Mouse (Mus musculus) liver, embryonic 15.5 days (tissue): ENCODE results near the gene Malsu1. TPM values are rescaled to one million over a fixed set of nuclear protein-coding genes. Genes with fewer than 3 reads are reported as not detected.

Experiments used
- ATAC-seq: fragments of 200-750 bp; cut with Nextera tagmentation; 2 replicates; pipeline ENCODE4 v1.8.0; 2017; ENCODE audit warnings: moderate number of reproducible peaks, mild to moderate bottlenecking, moderate library complexity; ENCODE audit not compliant: insufficient read depth
- H3K27ac ChIP-seq: fragments of 300-500 bp; sonication (generic); replicated peaks from 2 replicates; pipeline ENCODE4 v1.5.1; 2015; ENCODE audit warnings: mild to moderate bottlenecking, inconsistent platforms
- H3K27me3 ChIP-seq: fragments of 300-500 bp; sonication (generic); 2 replicates; pipeline ENCODE4 v1.6.1; 2015; ENCODE audit warnings: mild to moderate bottlenecking, inconsistent platforms
- H3K36me3 ChIP-seq: fragments of 300-500 bp; sonication (generic); replicated peaks from 2 replicates; pipeline ENCODE4 v1.6.1; 2015; ENCODE audit warnings: moderate library complexity, mild to moderate bottlenecking, inconsistent platforms
- H3K4me1 ChIP-seq: fragments of 300-500 bp; sonication (generic); replicated peaks from 2 replicates; pipeline ENCODE4 v1.6.1; 2015; ENCODE audit warnings: inconsistent platforms
- H3K4me2 ChIP-seq: fragments of 300-500 bp; sonication (generic); 2 replicates; pipeline ENCODE4 v1.6.1; 2015; ENCODE audit warnings: moderate library complexity, mild to moderate bottlenecking, inconsistent platforms
- H3K4me3 ChIP-seq: fragments of 300-500 bp; sonication (generic); replicated peaks from 2 replicates; pipeline ENCODE4 v1.5.1; 2015; ENCODE audit warnings: mild to moderate bottlenecking, inconsistent platforms
- H3K9ac ChIP-seq: fragments of 300-500 bp; sonication (generic); 2 replicates; pipeline ENCODE4 v1.6.1; 2015; ENCODE audit warnings: moderate library complexity, mild to moderate bottlenecking, inconsistent platforms
- H3K9me3 ChIP-seq: fragments of 300-500 bp; sonication (generic); replicated peaks from 2 replicates; pipeline ENCODE4 v1.6.1; 2016; ENCODE audit warnings: inconsistent platforms
- WGBS: fragments of 180-500 bp; shearing (Covaris S2); methylation state at CpG from one replicate; pipeline ENCODE4 v1.1.7; 2015; ENCODE audit warnings: mixed read lengths; ENCODE audit not compliant: insufficient replicate concordance; 5-methylcytosine and 5-hydroxymethylcytosine counted together
- polyA plus RNA-seq: library from polyadenylated mRNA; unstranded; fragments of >200 nt; fragmentation: Nextera tagmentation; extraction: Ambion mirVana; gene quantifications from 2 replicates; pipeline ENCODE4 v1.2.1, GENCODE M21; 2015

Malsu1 gene
- polyA plus RNA-seq, 1 experiment from 2014 or later: 33.3 TPM

GRCm38 (mm10) chr6:49077894-49078293 is 4.3 kb downstream of the Malsu1 start:
- 59% methylated on average over 2 of the region's 2 CpGs for WGBS
- Histone ChIP-seq H3K27ac (no peak overlapping the region), H3K36me3 (peaks cover 10% of the 10 kb centered on the region), H3K4me3 (no peak overlapping the region), H3K4me1 (peaks cover 21% of the 10 kb centered on the region), H3K9me3 (no peaks in the 10 kb centered on the region), H3K9ac (no peak overlapping the region), H3K4me2 (no peak overlapping the region), H3K27me3 (no peaks in the 10 kb centered on the region)
- no peak for ATAC-seq

- H3K9ac ChIP-seq: no peak overlapping the region
- H3K4me2 ChIP-seq: no peak overlapping the region
- H3K27me3 ChIP-seq: no peaks in the 10 kb centered on the region
- H3K4me1 ChIP-seq: peaks cover 17% of the 10 kb centered on the region
- H3K9me3 ChIP-seq: no peaks in the 10 kb centered on the region
- no peak overlapping the region for H3K4me3 ChIP-seq
- H3K27ac ChIP-seq: no peak overlapping the region
- peaks cover 23% of the 10 kb centered on the region for H3K36me3 ChIP-seq
- 71% methylated on average over 1 of the region's 1 CpGs for WGBS
- no peak for ATAC-seq
These were observed 5.7 kb downstream of the Malsu1 start for GRCm38 (mm10) chr6:49079313-49079712.

- H3K4me3 ChIP-seq: no peak overlapping the region
- WGBS: 81% methylated on average over 4 of the region's 4 CpGs
- H3K9ac ChIP-seq: no peak overlapping the region
- H3K36me3 ChIP-seq: peaks cover 55% of the 10 kb centered on the region
- H3K27me3 ChIP-seq: no peaks in the 10 kb centered on the region
- ATAC-seq: no peak
- no peak overlapping the region for H3K4me2 ChIP-seq
- H3K4me1 ChIP-seq: peaks cover 4% of the 10 kb centered on the region
- H3K9me3 ChIP-seq: no peaks in the 10 kb centered on the region
- no peak overlapping the region for H3K27ac ChIP-seq
These were observed 9.4 kb downstream of the Malsu1 start for GRCm38 (mm10) chr6:49083008-49083407.

GRCm38 (mm10) chr6:49094968-49095367 is 21.4 kb downstream of the Malsu1 start:
- no peak overlapping the region for H3K27ac ChIP-seq
- no peaks in the 10 kb centered on the region for H3K9me3 ChIP-seq
- H3K4me3 ChIP-seq: no peak overlapping the region
- no peak for ATAC-seq
- H3K4me1 ChIP-seq: 0 out of 2 replicates have a peak, but pooled peaks cover 5% of the 10 kb centered on the region
- H3K36me3 ChIP-seq: peaks cover 77% of the 10 kb centered on the region
- 70% methylated on average over 10 of the region's 10 CpGs for WGBS
- H3K27me3 ChIP-seq: no peaks in the 10 kb centered on the region
- H3K9ac ChIP-seq: no peak overlapping the region
- H3K4me2 ChIP-seq: no peak overlapping the region

- WGBS: 73% methylated on average over 7 of the region's 7 CpGs
- no peak overlapping the region for H3K27ac ChIP-seq
These were observed 22.8 kb downstream of the Malsu1 start for GRCm38 (mm10) chr6:49096421-49096820.

GRCm38 (mm10) chr6:49096933-49097461 is 23.4 kb downstream of the Malsu1 start:
- no peaks in the 10 kb centered on the region for H3K27me3 ChIP-seq
- H3K4me3 ChIP-seq: no peak overlapping the region
- H3K9ac ChIP-seq: no peak overlapping the region
- ATAC-seq: no peak; the same call in 1 of the 2 replicates
- H3K4me2 ChIP-seq: no peak overlapping the region
- H3K4me1 ChIP-seq: 0 out of 2 replicates have a peak, but pooled peaks cover 5% of the 10 kb centered on the region
- WGBS: 74% methylated on average over 13 of the region's 13 CpGs
- no peaks in the 10 kb centered on the region for H3K9me3 ChIP-seq
- no peak overlapping the region for H3K27ac ChIP-seq
- H3K36me3 ChIP-seq: peaks cover 56% of the 10 kb centered on the region

More at GRCm38 (mm10) chr6:49096421-49096820, 22.8 kb downstream of the Malsu1 start:
- Histone ChIP-seq H3K27me3 (no peaks in the 10 kb centered on the region), H3K4me3 (no peak overlapping the region), H3K4me2 (no peak overlapping the region), H3K36me3 (peaks cover 62% of the 10 kb centered on the region), H3K9ac (no peak overlapping the region), H3K4me1 (0 out of 2 replicates have a peak, but pooled peaks cover 5% of the 10 kb centered on the region), H3K9me3 (no peaks in the 10 kb centered on the region)
- no peak for ATAC-seq

GRCm38 (mm10) chr6:49097596-49098110 is 24.1 kb downstream of the Malsu1 start:
- Histone ChIP-seq H3K9ac (no peak overlapping the region), H3K9me3 (no peaks in the 10 kb centered on the region), H3K27ac (no peak overlapping the region), H3K4me1 (0 out of 2 replicates have a peak, but pooled peaks cover 5% of the 10 kb centered on the region), H3K27me3 (no peaks in the 10 kb centered on the region), H3K36me3 (peaks cover 53% of the 10 kb centered on the region), H3K4me3 (no peak overlapping the region), H3K4me2 (no peak overlapping the region)
- no peak for ATAC-seq
- 68% methylated on average over 5 of the region's 5 CpGs for whole genome bisulfite sequencing

GRCm38 (mm10) chr6:49099086-49099485 is 25.5 kb downstream of the Malsu1 start:
- Histone ChIP-seq H3K4me3 (no peak overlapping the region), H3K4me2 (no peak overlapping the region), H3K9me3 (no peaks in the 10 kb centered on the region), H3K4me1 (0 out of 2 replicates have a peak, but pooled peaks cover 5% of the 10 kb centered on the region), H3K27me3 (no peaks in the 10 kb centered on the region), H3K36me3 (peaks cover 55% of the 10 kb centered on the region), H3K9ac (no peak overlapping the region), H3K27ac (no peak overlapping the region)
- WGBS: 62% methylated on average over 1 of the region's 1 CpGs
- no peak for ATAC-seq

GRCm38 (mm10) chr6:49106746-49107500 is 33.3 kb downstream of the Malsu1 start:
- ATAC-seq: no peak
- H3K36me3 ChIP-seq: peaks cover 66% of the 10 kb centered on the region
- WGBS: 78% methylated on average over 15 of the region's 15 CpGs
- no peak overlapping the region for H3K9ac ChIP-seq
- H3K4me1 ChIP-seq: no peaks in the 10 kb centered on the region
- H3K27me3 ChIP-seq: no peaks in the 10 kb centered on the region
- H3K4me2 ChIP-seq: no peak overlapping the region
- no peak overlapping the region for H3K27ac ChIP-seq
- H3K9me3 ChIP-seq: no peaks in the 10 kb centered on the region
- H3K4me3 ChIP-seq: no peak overlapping the region

- Histone ChIP-seq H3K9ac (no peak overlapping the region), H3K4me1 (no peaks in the 10 kb centered on the region), H3K27ac (no peak overlapping the region), H3K27me3 (no peaks in the 10 kb centered on the region), H3K36me3 (peaks cover 49% of the 10 kb centered on the region), H3K4me3 (no peak overlapping the region), H3K4me2 (no peak overlapping the region), H3K9me3 (no peaks in the 10 kb centered on the region)
- WGBS: 73% methylated on average over 2 of the region's 2 CpGs
- no peak for ATAC-seq
These were observed 35.6 kb downstream of the Malsu1 start for GRCm38 (mm10) chr6:49109196-49109595.

GRCm38 (mm10) chr6:49113895-49114294 is 40.3 kb downstream of the Malsu1 start:
- no peak for ATAC-seq
- Histone ChIP-seq H3K27me3 (no peaks in the 10 kb centered on the region), H3K27ac (no peak overlapping the region), H3K4me1 (no peaks in the 10 kb centered on the region), H3K4me3 (no peak overlapping the region), H3K4me2 (no peak overlapping the region), H3K9me3 (no peaks in the 10 kb centered on the region), H3K9ac (no peak overlapping the region), H3K36me3 (peaks cover 22% of the 10 kb centered on the region)
- 80% methylated on average over 7 of the region's 7 CpGs for WGBS
